Mouse (Mus musculus) right cerebral cortex, postnatal 36 days (tissue): ENCODE measurements around the gene Xrcc5.

Experiments used
- DNase-seq, 2 experiments: peaks; one replicate each; pipeline ENCODE4 v3.0.0; 2022; ENCODE audit warnings: low spot score in 2 of 2, mixed read lengths in 1 of 2

The Xrcc5 gene

DNA sequence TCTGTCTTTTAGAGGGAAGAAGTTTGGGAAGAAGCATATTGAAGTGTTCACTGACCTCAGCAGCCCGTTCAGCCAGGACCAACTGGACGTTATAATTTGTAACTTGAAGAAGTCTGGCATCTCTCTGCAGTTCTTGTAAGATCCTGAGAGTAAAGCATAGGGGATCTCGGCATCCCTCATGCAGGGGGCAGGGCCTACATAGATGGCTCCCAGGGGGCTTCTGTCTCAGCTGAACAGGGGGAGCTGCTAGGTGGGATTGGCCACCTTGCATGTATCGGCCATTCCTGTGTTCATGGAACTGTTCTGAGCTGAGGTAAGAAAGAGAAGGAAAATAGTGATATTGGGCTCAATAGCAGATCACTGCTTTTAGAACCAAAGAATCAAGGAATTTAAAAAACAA, 8.2 kb downstream of the Xrcc5 start:
- no peak for DNase-seq

DNA sequence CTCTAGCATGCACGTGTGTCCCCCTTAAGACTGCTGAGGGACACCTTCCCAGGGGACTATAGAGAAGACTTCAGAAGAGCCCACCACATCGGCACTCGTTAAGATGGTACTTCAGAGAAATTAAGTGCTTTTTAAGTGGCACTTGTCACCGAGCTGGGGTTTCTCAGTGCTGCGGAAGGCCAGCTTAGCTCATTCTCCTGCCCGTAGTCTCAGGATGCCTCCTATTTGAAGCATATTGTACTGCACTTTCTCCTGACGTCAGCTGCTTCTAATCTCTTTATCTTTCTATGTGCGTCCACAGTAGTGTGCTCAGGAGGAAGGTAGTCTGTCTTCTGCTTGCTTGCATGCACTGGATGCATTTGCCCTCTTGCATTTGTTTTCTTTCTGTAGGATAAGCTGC, 9.2 kb downstream of the Xrcc5 start:
- DNase-seq: no peak

DNA sequence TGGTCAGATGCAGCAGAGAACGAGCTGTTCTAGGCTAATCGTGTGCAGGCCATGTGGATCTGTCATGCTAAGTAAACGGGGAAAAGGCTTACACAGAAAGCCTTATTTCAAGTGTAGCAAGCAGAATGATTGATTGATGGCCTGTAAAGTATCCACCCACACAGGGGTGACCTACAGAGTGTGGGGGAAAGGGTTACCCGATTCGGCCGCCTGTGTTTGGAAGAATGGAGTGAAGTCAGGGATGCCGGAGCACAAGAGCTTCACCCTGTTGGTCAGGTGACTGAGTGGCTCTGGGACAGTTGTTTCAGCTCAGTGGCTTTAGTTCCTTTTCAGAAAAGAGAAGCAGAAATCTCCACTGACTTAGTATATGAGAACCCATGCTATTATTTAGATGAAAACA, 9.7 kb downstream of the Xrcc5 start:
- DNase-seq: no peak

DNA sequence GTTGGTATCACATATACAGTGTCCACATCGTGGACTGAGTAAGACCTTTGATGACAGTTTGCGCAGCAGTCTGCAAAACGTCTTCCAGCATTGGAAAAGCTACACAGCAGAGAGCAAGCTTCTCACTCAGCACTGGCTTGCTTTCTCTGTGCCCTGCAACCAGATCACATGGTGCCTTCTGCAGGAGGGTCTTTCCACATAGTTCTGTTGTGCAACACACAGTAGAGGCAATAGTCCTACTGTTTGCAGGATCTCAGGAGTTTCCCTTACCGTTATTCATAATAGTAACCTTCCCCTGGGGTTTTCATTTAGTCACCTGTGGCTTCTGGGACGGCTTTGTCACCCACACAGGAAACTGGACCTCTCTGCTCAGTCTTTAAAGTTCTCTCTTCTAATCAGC, 13.5 kb downstream of the Xrcc5 start:
- no peak for DNase-seq

DNA sequence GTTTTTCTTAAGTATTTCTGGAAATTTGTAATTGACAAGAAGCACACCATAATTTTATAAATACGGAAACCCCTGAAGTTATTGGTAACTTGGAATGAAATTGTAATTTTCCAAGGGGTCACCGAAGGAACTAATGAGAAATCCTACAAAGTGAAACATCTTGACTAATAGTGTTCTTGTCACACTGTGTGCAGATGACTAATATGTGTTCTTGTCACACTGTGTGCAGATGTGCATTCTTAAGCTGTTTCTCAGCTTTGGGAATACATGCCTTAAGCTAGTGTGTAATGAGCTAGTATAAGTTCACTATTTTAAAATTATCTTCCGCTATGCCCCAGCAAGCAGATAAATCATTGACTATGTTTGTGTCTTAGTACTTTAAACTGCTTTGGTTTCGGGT, 16.0 kb downstream of the Xrcc5 start:
- no peak for DNase-seq

DNA sequence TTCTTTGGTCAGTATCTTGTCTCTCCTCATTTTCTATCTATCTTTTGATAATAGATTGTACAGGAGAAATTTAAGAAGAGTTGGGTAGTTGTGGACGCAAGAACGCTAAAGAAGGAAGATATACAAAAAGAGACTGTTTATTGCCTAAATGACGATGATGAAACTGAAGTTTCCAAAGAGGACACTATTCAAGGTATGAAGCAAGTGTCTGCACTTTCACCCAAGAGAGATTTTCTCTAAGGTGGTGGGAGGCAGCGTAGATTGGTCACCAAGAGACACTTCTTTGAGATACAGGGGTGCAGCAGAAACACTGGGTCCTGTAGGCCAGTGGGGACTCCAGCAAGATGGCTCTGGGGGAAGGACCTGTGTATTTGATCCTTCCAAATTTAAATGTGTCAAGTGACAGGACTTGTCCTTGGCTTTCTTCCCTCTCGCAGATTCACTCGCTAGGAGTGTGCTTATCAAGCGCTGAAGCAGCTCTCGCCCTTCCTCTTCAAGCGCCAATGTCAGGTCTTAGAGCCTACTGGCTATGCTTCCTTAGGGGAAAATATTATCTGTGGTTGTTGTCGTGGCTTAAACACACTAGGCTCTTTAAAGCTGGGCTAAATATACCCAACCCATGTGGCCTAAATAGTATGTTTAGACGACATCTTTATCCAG, 19.1 kb downstream of the Xrcc5 start:
- no peak for DNase-seq

DNA sequence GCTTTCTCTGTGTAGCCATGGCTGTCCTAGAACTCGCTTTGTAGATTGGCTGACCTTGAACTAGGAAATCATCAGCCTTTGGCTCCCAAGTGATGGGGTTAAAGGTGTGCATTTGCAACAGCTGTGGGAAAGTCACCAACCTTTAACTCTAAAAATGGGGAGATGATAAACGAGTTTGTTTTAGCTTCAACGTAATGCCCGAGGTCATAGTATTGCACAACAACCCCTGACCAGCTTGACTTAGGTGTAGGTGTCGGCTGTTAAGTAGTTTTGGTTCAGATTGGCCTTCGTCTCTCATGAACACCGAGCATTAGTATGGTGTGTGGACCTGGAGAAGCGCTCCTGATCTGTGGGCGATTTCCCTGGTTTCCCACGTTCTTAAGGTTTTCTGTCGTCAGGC, 27.6 kb downstream of the Xrcc5 start:
- no peak for DNase-seq

DNA sequence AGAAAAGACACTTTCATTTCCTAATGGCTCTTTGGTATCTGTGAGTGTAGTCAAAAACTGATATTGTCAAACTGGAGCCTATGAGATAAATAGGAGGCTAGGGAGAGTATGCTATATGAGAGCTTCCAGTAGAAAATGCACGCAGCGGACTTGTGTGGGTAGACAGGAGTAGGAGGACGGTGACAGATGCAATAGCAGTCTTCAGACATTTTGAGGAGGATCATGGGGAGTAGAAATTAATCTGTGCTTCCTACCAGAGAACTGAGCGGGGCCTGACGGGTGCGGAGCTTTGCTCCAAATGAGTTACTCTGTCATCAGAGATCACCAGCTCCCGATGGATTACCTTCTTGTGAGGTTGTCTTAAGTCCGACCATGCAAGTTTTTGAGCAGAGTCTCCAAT, 29.6 kb downstream of the Xrcc5 start:
- DNase-seq: peak; percentile 19 to 49

DNA sequence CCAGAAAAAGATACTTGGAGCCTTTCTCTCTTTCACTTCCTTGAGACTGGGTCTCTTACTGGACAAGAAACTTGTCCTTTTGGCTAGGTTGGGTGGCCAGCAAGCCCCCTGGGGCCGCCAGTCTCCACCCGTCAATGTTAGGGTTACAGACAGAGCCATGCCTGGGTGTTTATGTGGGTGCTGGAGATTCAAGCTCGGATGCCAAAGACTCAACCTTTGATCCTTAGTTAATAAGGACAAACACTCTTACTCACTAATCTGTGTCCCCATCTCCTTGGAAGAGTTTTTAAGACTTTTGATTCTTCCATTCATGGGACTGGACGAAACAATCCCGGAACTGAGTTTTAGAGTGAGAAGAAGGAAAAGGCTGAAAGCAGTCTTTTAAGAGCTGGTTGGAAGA, 31.1 kb downstream of the Xrcc5 start:
- DNase-seq: no peak

DNA sequence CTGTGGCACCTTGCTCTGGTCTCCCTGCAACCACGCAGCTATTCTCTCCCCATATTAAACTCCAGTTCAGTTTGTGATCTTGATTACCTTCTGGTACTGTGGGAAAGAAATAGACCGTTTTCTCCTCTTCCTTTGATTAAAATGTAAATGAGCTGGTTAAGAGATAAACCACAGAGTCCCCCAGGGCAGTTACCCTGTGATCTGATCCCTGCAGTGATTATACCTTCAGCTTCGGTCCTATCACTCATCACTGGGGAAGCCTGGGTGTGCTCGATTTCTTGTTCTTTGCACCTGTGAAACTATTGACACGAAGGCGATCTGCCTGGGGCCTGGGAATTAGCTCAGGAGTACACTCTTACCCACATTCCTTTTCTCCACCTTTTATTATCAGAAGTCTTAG, 40.7 kb downstream of the Xrcc5 start:
- DNase-seq: no peak

DNA sequence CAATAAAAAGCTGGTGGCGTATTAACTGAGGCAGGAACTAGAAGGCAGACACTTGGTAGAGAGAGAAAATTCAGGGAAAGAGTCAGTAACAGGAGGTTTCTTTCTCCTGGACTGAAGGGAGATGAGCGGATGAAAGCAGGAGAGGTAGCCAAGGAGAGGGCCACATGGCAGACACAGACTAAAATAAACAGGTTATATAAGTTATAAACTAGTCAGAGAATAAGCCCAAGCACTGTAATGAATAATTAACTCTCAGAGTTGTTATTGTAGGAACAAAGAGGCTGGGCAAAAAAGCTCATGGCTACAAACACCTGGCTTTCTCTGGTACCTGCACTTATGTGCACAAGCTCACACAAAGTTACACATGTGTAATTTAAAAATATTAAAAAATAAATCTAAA, 47.6 kb downstream of the Xrcc5 start:
- no peak for DNase-seq

DNA sequence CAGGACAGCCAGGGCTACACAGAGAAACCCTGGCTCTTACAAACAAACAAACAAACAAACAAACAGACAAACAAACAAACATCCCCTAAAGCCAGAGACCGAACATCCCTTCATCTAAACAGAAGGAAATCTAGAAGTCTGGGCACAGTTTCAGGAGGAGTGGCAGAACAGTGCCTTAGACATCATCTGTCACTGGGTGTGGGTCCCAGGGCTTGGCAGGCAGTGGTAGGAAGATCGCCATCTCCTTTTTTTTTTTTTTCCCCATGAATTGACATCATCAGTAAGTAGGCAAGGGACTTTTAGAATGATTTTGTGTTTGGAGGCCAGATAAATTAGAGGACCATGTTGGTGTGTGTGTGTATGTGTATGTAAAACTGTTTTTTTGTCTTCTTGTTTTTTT, 51.0 kb downstream of the Xrcc5 start:
- no peak for DNase-seq

DNA sequence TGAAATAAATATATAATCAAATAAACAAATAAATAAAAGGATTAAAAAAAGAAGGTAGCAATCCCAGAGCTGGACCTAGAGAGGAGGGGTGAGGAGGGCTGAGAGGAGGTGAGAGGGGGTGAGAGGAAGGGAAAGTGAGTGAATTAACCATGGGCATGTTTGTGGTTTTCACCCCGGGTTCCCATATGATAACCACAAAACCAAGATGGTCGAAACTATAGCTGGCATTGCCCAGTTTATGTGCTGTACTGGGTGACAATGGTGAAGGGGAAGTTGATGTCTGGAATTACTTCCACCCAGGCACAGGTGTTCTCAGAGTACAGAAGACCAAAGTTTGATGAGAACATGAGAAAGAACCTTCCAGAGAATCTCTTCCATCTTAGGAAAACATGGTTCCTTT, 52.2 kb downstream of the Xrcc5 start:
- DNase-seq: no peak

DNA sequence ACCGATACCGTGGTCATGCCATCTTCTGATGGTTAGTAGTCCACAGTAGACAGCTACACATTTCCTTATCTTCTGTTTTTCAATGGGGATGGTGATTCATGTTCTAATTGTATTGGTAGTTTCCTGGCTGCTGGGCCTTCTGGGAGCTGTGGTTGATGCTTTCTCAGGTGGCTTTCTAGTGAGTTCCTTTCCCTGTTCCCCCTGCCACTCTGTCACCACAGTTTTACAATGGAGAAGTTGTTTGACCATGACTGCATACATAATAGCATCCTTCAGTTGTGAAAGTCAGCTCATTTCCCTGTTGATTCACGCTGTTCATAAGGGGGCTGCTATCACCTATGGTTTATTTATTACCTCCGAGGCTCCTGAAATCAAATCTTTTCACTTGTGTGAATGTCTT, 53.6 kb downstream of the Xrcc5 start:
- DNase-seq: no peak

DNA sequence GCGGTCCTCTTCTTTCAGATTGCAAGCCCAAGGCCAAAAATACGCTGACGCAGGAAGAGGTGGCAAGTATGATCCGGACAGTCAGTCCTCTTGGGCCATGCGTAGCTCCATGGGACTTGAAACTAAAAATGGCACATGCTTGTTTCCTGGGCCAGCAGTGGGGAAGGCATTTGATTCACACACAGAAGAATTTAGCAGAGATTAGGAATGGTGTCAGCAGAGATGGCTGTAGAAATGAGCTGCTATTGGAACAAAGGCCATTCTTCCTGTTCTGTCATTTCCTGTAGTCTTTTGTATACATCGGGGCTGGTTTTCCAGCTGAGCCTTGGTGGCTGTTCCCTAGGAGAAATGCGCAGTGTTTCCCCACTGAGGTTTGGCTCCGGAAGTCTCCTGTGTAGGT, 57.4 kb downstream of the Xrcc5 start:
- no peak for DNase-seq

DNA sequence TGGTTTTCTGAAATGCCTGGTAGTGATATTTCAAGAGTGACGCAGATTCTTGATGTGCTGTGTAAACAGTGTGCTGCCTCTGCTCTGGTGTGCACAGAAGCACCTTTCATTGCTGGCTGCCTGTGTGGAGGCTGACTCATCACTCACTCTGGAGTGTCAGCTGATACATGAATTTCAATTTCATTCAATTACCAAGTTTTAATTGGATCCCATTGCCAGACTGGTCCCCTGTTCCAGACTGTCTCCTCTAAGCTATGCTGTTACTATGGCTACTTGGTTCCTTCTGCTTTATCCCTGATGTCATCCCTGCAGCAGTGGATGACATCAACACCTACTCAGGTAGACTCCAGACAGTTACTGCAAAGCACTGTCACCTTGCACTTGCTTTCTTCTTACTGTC, 65.3 kb downstream of the Xrcc5 start:
- peak; percentile 19 to 22 for DNase-seq

DNA sequence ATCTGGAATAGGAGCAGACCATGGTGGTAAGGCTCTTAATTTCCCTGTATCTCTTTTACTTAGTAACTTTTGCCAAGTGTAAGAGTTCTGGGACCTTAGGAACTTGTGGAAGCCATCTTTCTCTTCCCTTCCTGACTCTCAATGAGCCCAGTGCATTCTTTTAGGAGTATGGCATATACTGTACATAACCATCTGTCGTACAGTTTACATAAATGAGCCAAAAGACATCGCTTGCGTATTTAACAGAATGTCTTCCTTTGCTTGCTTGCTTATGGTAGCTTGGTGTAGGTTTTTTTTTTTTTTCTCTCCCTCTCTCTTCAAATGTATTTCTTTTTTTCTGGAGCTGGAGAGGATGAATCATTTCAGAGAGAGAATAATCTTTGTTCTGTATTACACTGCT, 65.7 kb downstream of the Xrcc5 start:
- no peak for DNase-seq

DNA sequence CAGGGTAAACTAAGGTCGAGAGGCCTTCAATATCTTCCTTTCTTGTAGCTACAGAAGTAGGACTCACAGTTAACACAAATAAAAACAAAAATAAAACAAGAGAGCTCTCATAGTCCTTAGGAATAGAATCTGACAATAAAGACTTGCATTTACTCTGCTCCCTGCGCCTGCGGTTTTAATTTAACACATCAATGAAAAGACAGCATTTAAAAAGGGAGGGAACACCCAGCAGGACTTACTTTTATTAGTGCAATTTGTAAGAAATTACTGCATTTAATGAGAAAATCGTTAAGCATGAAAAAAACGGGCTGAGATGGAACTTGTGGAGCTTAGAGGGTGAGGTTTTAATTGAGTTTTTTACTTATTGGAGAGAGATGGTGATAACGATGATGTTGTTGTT, 66.4 kb downstream of the Xrcc5 start:
- no peak for DNase-seq

DNA sequence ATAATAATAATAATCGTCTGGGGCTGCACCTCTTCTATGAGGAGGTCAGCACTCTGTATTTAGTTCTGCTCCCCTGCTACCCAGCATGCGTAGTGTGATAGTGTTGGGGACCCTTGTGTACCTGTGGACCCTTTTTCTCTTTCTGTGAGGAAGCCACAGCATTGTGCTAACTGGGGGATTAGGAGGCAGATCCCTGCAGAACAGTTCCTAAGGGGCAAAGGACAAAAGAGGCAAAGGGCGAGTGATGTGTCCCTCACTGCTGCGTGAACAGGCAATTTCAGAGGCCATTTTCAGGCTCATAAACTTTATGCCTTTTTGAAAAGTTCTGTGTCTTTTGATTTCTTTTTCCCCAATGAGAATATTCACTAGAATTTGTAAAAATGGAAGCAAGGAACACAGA, 66.8 kb downstream of the Xrcc5 start:
- no peak for DNase-seq

DNA sequence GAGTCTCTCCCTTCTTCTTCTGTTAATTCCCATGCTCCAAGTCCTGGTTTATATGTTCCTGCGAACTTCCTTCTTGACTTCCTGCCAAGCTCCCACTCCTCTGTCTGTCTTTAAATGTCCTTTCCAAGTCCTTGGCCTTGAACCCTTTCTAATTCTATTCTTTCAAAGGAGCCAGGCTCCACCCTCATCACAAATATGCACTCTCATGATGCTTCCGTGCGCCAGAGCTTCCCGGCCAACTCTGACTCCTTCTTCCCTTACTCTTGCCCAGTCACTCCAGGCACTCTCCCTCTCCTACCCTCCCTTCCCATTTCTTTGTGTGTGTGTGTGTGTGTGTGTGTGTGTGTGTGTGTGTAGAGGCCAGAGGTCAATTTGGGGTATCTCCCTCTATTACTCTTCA, 70.9 kb downstream of the Xrcc5 start:
- no peak for DNase-seq

DNA sequence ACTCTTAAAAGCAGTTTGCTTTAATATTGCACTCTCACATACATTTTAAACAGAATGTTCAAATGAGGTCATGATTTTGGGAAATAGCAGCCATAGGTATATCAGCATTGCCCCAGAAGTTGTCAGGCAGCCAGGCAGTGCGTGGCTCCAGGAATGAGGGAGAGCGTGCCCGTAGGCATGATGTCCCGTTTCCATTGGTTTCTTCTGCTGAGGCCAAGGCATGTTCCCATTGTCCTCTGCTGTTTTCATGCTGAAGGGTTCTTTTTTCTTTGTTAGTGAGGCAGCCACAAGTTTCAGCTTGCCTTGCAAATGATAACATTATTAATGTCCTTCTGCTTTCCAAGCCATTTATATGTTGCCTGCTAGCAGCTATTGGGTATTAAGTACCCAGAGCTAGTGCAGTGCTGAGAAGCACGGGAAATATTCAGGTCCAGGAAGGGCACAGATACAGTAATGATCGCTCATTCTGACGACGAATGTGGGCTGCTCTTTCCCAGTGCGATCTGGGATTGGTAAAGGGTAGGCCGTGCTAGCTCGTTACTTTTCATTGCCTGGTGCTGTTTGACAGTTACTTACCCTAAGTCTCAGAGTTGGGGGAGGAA, 72.6 kb downstream of the Xrcc5 start:
- no peak for DNase-seq

DNA sequence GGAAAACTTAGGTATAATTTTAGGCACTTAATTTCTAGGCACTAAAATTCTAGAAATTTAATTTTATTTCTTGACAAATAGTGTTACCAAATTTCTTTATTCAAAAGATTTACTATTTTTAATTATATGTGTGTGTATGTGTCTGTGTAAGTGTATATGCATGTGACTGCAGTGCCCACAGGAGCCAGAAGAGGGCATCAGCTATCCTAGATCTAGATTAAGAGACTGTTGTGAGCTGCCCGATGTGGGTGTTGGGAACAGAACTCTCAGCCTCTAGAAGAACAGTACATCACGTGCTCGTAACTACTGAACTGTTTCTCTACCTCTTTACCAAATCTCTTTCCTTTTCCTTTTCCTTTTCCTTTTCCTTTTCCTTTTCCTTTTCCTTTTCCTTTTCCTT, 73.3 kb downstream of the Xrcc5 start:
- DNase-seq: no peak

DNA sequence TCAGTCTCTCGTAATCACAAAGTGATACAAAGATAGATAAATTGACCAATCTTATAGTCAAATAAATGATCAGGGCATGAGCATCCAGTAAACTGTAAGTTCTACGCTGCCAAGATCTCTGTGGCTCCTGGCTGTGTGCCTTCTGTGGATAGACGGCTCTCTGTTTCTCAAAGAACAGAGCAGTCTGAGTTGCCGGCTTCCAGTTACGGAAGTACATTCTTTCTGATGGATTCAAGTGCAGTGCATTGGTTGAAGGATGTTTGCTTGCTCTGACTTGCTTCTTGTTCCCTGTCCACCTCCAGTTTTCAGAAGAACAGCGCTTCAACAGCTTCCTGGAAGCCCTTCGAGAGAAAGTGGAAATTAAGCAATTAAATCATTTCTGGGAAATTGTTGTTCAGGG, 75.8 kb downstream of the Xrcc5 start:
- DNase-seq: no peak

DNA sequence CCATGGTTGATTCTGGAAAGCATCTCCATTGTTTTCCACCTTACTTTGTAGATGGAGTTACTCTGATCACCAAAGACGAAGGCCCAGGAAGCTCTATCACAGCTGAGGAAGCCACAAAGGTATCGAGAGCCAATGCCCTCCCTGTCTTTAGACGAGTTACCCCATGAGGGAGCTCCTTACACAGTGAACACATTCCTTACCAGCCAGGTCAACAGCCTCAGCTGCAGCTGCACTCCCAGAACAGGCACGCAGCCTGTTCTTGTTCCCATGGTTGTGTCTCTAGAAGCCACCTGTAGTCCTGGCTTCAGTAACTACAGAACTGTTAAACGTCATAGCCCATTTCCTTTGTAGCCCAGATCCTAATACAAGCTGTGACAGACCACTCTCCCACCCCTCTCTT, 76.4 kb downstream of the Xrcc5 start:
- no peak for DNase-seq
